Mouse (Mus musculus): ENCODE measurements at regions not wholly inside any gene's neighbourhood (a gene's known extent, or its start where the extent isn't known, plus 50 kb on each side); places are given as distances from the start of the nearest gene placed in this dataset.

DNA sequence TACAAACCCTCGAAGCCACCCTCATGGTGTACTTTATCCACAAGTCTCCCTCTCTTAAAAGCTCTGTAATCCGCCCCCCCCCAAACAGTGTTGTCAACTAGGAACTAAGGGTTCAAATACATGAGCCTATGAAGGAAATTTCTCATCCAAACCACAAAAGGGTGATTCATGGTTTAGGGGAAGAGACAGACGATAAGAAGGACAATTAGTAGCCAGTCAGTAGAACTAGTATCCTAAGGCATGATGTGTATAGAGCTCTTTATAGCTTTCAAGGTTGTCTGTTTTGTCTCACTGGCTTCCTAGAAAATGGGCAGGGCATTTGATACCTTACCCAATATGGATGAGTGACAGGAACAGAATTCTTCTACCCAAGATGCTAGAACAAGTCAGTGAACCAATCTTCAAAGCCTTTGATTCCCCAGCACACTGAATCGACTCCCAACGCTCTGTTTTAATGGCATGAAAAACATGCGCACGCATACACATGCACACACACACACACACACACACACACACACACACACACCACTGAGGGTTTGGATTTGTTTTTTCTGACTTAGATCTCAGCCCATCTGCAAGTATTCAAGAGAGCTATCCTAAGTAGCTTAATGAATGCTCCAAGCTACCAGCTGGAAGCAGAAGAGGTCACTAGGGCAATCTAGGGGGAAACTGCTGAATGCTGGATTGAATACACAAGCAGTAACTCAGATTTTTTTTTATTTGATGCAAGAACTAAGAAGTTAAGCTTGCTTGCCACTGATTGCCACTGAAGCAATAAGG lies 236.6 kb upstream of the Sox9 start:
- H3K9me3 ChIP-seq (replicated peaks; ENCODE audit: insufficient read depth, low read length): no peaks in the 10 kb centered on the region
- H3K79me2 ChIP-seq (ENCODE audit: control insufficient read depth, insufficient read depth, low read length, poor library complexity): no peaks in the 10 kb centered on the region

DNA sequence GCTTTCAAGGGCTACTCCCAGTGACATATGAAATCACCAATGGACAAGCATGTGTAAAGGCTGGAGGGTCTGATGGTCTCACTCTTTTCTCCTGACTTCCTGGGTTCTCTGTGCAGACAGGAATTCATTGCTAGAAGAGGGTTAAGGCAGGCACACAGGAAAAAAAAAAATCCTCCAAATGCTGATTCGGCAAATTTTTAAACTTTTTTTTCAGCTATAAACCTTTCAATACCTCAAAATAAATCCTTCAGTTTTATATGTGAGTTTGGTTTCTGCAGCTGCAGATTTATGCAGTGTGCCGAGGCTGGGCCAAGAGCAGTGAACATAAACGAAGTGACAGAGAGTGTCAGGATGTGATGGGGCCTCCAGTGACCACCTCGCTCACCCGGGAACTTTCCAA lies 235.9 kb upstream of the Sox9 start:
- H3K36me3 ChIP-seq (ENCODE audit: control insufficient read depth in 1 of 2, insufficient read depth in 2 of 2, low read length in 2 of 2): no peaks in the 10 kb centered on the region
- no peak for DNase-seq (ENCODE audit: low read depth, low spot score)
- H3K4me1 ChIP-seq (ENCODE audit: control insufficient read depth in 1 of 2, insufficient read depth in 2 of 2, low read length in 2 of 2): no peaks in the 10 kb centered on the region
- no peak overlapping the region for H3K27ac ChIP-seq (ENCODE audit: control insufficient read depth, low read depth, low read length)
- H3K4me3 ChIP-seq (ENCODE audit: control insufficient read depth in 1 of 2, insufficient read depth in 1 of 2, low read depth in 2 of 2, low read length in 2 of 2): no peak overlapping the region
- peak; percentile 70; the same call in 1 of the 2 replicates for TF ChIP-seq MAFK (IDR thresholded peaks at IDR 0.05; ENCODE audit: borderline replicate concordance, low read depth, low read length)
- TF ChIP-seq MYB (IDR thresholded peaks at IDR 0.05; ENCODE audit: low read depth, low read length): no peak
- no peaks in the 10 kb centered on the region for H3K27me3 ChIP-seq (ENCODE audit: control insufficient read depth in 1 of 2, insufficient read depth in 2 of 2, low read length in 2 of 2)
- H3K79me2 ChIP-seq (ENCODE audit: control insufficient read depth, insufficient read depth, low read length, poor library complexity): no peaks in the 10 kb centered on the region
- H3K9ac ChIP-seq (ENCODE audit: control insufficient read depth, low read depth, low read length, poor library complexity, severe bottlenecking): no peak overlapping the region
- no peaks in the 10 kb centered on the region for H3K9me3 ChIP-seq (replicated peaks; ENCODE audit: insufficient read depth, low read length)

More for the DNA sequence above, 236.6 kb upstream of the Sox9 start:
- no peak for TF ChIP-seq USF1 (IDR thresholded peaks at IDR 0.05; ENCODE audit: low read depth, low read length)
- TF ChIP-seq E2F4 (IDR thresholded peaks at IDR 0.05; ENCODE audit: borderline replicate concordance, low read depth, low read length): no peak
- no peak for TF ChIP-seq TAL1 (IDR thresholded peaks at IDR 0.05; ENCODE audit: low read length)
- no peak for TF ChIP-seq USF2 (IDR thresholded peaks at IDR 0.05; ENCODE audit: borderline replicate concordance in 1 of 2, insufficient read depth in 1 of 2, low read depth in 1 of 2, low read length in 2 of 2)
- no peak for TF ChIP-seq EP300 (IDR thresholded peaks at IDR 0.05; ENCODE audit: low read depth in 1 of 2, low read length in 2 of 2)
- TF ChIP-seq ZNF384 (IDR thresholded peaks at IDR 0.05; ENCODE audit: low read depth, low read length): no peak
- TF ChIP-seq RAD21 (IDR thresholded peaks at IDR 0.05; ENCODE audit: low read depth, low read length): no peak
- no peak for TF ChIP-seq MEF2A (IDR thresholded peaks at IDR 0.05; ENCODE audit: extremely low read depth, insufficient replicate concordance, low read depth, low read length, poor library complexity, severe bottlenecking)
- no peak for TF ChIP-seq ETS1 (IDR thresholded peaks at IDR 0.05; ENCODE audit: low read depth, low read length)
- TF ChIP-seq TCF12 (IDR thresholded peaks at IDR 0.05; ENCODE audit: low read depth, low read length): no peak
- TF ChIP-seq MAX (IDR thresholded peaks at IDR 0.05; ENCODE audit: low read length): no peak
- no peak for TF ChIP-seq CTCF (IDR thresholded peaks at IDR 0.05 in 2 of 3, conservative IDR thresholded peaks at IDR 0.05 in 1 of 3; ENCODE audit: control insufficient read depth in 1 of 3, insufficient read depth in 1 of 3, low read depth in 2 of 3, low read length in 3 of 3, poor library complexity in 1 of 3, severe bottlenecking in 1 of 3)
- TF ChIP-seq ZC3H11A (IDR thresholded peaks at IDR 0.05; ENCODE audit: low read depth, low read length): no peak
- no peak for TF ChIP-seq ZKSCAN1 (IDR thresholded peaks at IDR 0.05; ENCODE audit: low read depth, low read length)
- TF ChIP-seq GABPA (IDR thresholded peaks at IDR 0.05; ENCODE audit: low read depth, low read length): no peak
- no peak for TF ChIP-seq JUND (IDR thresholded peaks at IDR 0.05; ENCODE audit: low read depth, low read length)
- H3K4me3 ChIP-seq (ENCODE audit: control insufficient read depth in 1 of 2, insufficient read depth in 1 of 2, low read depth in 2 of 2, low read length in 2 of 2): no peak overlapping the region
- H3K9ac ChIP-seq (ENCODE audit: control insufficient read depth, low read depth, low read length, poor library complexity, severe bottlenecking): no peak overlapping the region
- no peaks in the 10 kb centered on the region for H3K4me1 ChIP-seq (ENCODE audit: control insufficient read depth in 1 of 2, insufficient read depth in 2 of 2, low read length in 2 of 2)
- no peak overlapping the region for H3K27ac ChIP-seq (ENCODE audit: control insufficient read depth, low read depth, low read length)
- DNase-seq (ENCODE audit: low read depth, low spot score): no peak
- H3K36me3 ChIP-seq (ENCODE audit: control insufficient read depth in 1 of 2, insufficient read depth in 2 of 2, low read length in 2 of 2): no peaks in the 10 kb centered on the region
- no peaks in the 10 kb centered on the region for H3K27me3 ChIP-seq (ENCODE audit: control insufficient read depth in 1 of 2, insufficient read depth in 2 of 2, low read length in 2 of 2)
